ENCODE assay signal across 8 mouse cellular contexts in the genomic region with DNA sequence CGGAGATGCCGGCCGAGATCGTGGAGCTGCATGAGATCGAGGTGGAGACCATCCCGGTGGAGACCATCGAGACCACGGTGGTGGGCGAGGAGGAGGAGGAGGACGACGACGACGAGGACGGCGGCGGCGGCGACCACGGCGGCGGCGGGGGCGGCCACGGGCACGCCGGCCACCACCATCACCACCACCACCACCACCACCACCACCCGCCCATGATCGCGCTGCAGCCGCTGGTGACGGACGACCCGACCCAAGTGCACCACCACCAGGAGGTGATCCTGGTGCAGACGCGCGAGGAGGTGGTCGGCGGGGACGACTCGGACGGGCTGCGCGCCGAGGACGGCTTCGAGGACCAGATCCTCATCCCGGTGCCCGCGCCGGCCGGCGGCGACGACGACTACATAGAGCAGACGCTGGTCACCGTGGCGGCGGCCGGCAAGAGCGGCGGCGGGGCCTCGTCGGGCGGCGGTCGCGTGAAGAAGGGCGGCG. TPM values are rescaled to one million over a fixed set of nuclear protein-coding genes. Genes with fewer than 3 reads are reported as not detected.
DNase-seq lines count a peak whose midpoint lies in the region; ATAC-seq and TF ChIP-seq lines count a peak whose summit lies in the region.

No protein-coding gene starts in this region.

- ATAC-seq in liver, postnatal 0 days = no peak

- 1% methylated on average over 41 of the region's 71 CpGs for whole genome bisulfite sequencing in liver, postnatal 0 days (ENCODE audit: insufficient replicate concordance)

- H3K4me2 ChIP-seq in liver, postnatal 0 days (ENCODE audit: low read depth, low read length) = peak overlapping the region; percentile 83

- H3K36me3 ChIP-seq in liver, postnatal 0 days (replicated peaks; ENCODE audit: insufficient read depth, low read length) = no peaks in the 10 kb centered on the region

- H3K9me3 ChIP-seq in liver, postnatal 0 days (ENCODE audit: low read length) = no peaks in the 10 kb centered on the region

- peak; percentile 34 to 46 for DNase-seq in heart, adult 18-20 months
- no peak for DNase-seq in heart, adult 8-10 months (ENCODE audit: low spot score)
- peak; percentile 77 for DNase-seq in cerebellum, adult 9-11 months
- peak; percentile 19 to 41 for DNase-seq in heart, adult 9 months (ENCODE audit: low spot score in 2 of 2)
- peak; percentile 55 for DNase-seq in kidney, postnatal 10 days
- peak; percentile 50 for DNase-seq in liver, postnatal 0 days
- peak; percentile 24 to 26 for DNase-seq in right cerebral cortex, adult 2 months (ENCODE audit: low spot score in 2 of 2)
- DNase-seq in urinary bladder, postnatal 10 days (ENCODE audit: low spot score) = peak; percentile 18

- no peak for TF ChIP-seq CTCF in liver, postnatal 0 days (IDR thresholded peaks at IDR 0.05; ENCODE audit: low read depth)

- peak overlapping the region; percentile 100 for H3K27ac ChIP-seq in liver, postnatal 0 days (ENCODE audit: low read depth)

- no peaks in the 10 kb centered on the region for H3K27me3 ChIP-seq in liver, postnatal 0 days (ENCODE audit: insufficient read depth, low read length)

- peaks cover 32% of the 10 kb centered on the region for H3K4me1 ChIP-seq in liver, postnatal 0 days (ENCODE audit: insufficient read depth)

- TF ChIP-seq EP300 in liver, postnatal 0 days (IDR thresholded peaks at IDR 0.05; ENCODE audit: low read depth) = no peak

- H3K9ac ChIP-seq in liver, postnatal 0 days (replicated peaks) = peak overlapping the region; percentile 87

- peak overlapping the region; percentile 98 for H3K4me3 ChIP-seq in liver, postnatal 0 days (ENCODE audit: low read depth, low read length)

RNA-seq across cellular contexts. Expression of gene Yy1, which starts 0.7 kb away (rescaled TPM):
- 10 to 100 TPM; 31.5 to 37.2 TPM for total RNA-seq in heart, adult 18-20 months (2021)
- 10 to 100 TPM; 24.8 to 34.8 (median 28.6) TPM for total RNA-seq in heart, adult 8-10 months (2022)
- 5.3 and 5.9 TPM in 2 replicates for polyA plus RNA-seq in liver, postnatal 0 days (2015; fragmentation: Nextera tagmentation; extraction: Ambion mirVana)

RNA-seq across cellular contexts. Expression of gene Slc25a29, which starts 42.2 kb away (rescaled TPM):
- 1 to 10 TPM; 8.7 to 9.1 TPM for total RNA-seq in heart, adult 18-20 months (2021)
- 10 to 100 TPM; 13.1 to 16.9 (median 14.1) TPM for total RNA-seq in heart, adult 8-10 months (2022)
- 3.5 and 5.8 TPM in 2 replicates for polyA plus RNA-seq in liver, postnatal 0 days (2015; fragmentation: Nextera tagmentation; extraction: Ambion mirVana)

RNA-seq across cellular contexts. Expression of gene Slc25a47, which starts 42.3 kb away (rescaled TPM):
- 1 to 10 TPM; 8.1 to 9.1 TPM for total RNA-seq in heart, adult 18-20 months (2021)
- 1 to 10 TPM; 6.9 to 7.6 (median 7.3) TPM for total RNA-seq in heart, adult 8-10 months (2022)
- polyA plus RNA-seq in liver, postnatal 0 days (2015; fragmentation: Nextera tagmentation; extraction: Ambion mirVana) = 481 and 632 TPM in 2 replicates
